Mouse (Mus musculus) 3134 (cell line): ENCODE measurements at regions not wholly inside any gene's neighbourhood (a gene's known extent, or its start where the extent isn't known, plus 50 kb on each side); places are given as distances from the start of the nearest gene placed in this dataset.

Experiments used
- DNase-seq: peaks from one replicate; pipeline ENCODE4 v3.0.0-alpha.2; 2011; ENCODE audit warnings: low spot score; ENCODE audit not compliant: insufficient read length; ENCODE audit errors: extremely low read depth

- no peak for DNase-seq
These were observed 394.0 kb upstream of the Plxna2 start for GRCm38 (mm10) chr1:194224046-194224445.

- no peak for DNase-seq
These were observed 394.4 kb upstream of the Plxna2 start for GRCm38 (mm10) chr1:194223610-194224009.

GRCm38 (mm10) chr1:194223015-194223414, 395.0 kb upstream of the Plxna2 start:
- peak; percentile 39 for DNase-seq

- no peak for DNase-seq
These were observed 409.7 kb upstream of the Plxna2 start for GRCm38 (mm10) chr1:194208034-194209000.

- DNase-seq = no peak
These were observed 420.5 kb upstream of the Plxna2 start for GRCm38 (mm10) chr1:194197516-194197915.

- no peak for DNase-seq
These were observed 435.7 kb upstream of the Plxna2 start for GRCm38 (mm10) chr1:194182293-194182692.

GRCm38 (mm10) chr1:194161469-194161868, 456.5 kb upstream of the Plxna2 start:
- DNase-seq = no peak

- no peak for DNase-seq
These were observed 457.1 kb upstream of the Plxna2 start for GRCm38 (mm10) chr1:194160761-194161461.

GRCm38 (mm10) chr1:194157268-194157667, 460.8 kb upstream of the Plxna2 start:
- no peak for DNase-seq

GRCm38 (mm10) chr1:194148416-194149364, 469.3 kb upstream of the Plxna2 start:
- no peak for DNase-seq

GRCm38 (mm10) chr1:194117631-194118360, 500.2 kb upstream of the Plxna2 start:
- DNase-seq = no peak

GRCm38 (mm10) chr1:194114399-194114798, 503.6 kb upstream of the Plxna2 start:
- DNase-seq = no peak

GRCm38 (mm10) chr1:194111931-194112330, 506.1 kb upstream of the Plxna2 start:
- DNase-seq = no peak

GRCm38 (mm10) chr1:194109172-194110071, 508.6 kb upstream of the Plxna2 start:
- DNase-seq = no peak

GRCm38 (mm10) chr1:194108132-194108531, 509.9 kb upstream of the Plxna2 start:
- DNase-seq = no peak

- DNase-seq = no peak
These were observed 510.6 kb upstream of the Plxna2 start for GRCm38 (mm10) chr1:194107271-194107938.

GRCm38 (mm10) chr1:194089918-194090548, 528.0 kb upstream of the Plxna2 start:
- DNase-seq = no peak

- DNase-seq = no peak
These were observed 559.5 kb upstream of the Plxna2 start for GRCm38 (mm10) chr1:194058512-194058911.
